Mouse (Mus musculus) ES-Bruce4 (cell line): Measurements from ENCODE around the gene Fryl. TPM values are rescaled to one million over a fixed set of nuclear protein-coding genes. Genes with fewer than 3 reads are reported as not detected.

Experiments
- H3K27ac ChIP-seq: 2 replicates; pipeline ENCODE4 v1.5.1; 2012; ENCODE audit warnings: low read length, inconsistent platforms; ENCODE audit not compliant: insufficient read depth
- H3K27me3 ChIP-seq: 2 replicates; pipeline ENCODE4 v1.6.1; 2012; ENCODE audit warnings: mild to moderate bottlenecking, low read length, inconsistent platforms; ENCODE audit not compliant: control insufficient read depth, poor library complexity, insufficient read depth, severe bottlenecking
- H3K36me3 ChIP-seq: 2 replicates; pipeline ENCODE4 v1.6.1; 2012; ENCODE audit warnings: inconsistent platforms, mild to moderate bottlenecking, low read length, moderate library complexity; ENCODE audit not compliant: control insufficient read depth, poor library complexity, insufficient read depth, severe bottlenecking
- H3K4me1 ChIP-seq: one replicate; pipeline ENCODE4 v1.8.1; 2011; ENCODE audit warnings: low read length; ENCODE audit not compliant: control insufficient read depth, insufficient read depth
- H3K4me3 ChIP-seq: 2 replicates; pipeline ENCODE4 v1.5.1; 2011; ENCODE audit warnings: low read depth, mild to moderate bottlenecking, low read length
- H3K9ac ChIP-seq: 2 replicates; pipeline ENCODE4 v1.6.1; 2012; ENCODE audit warnings: low read depth, mild to moderate bottlenecking, inconsistent platforms; ENCODE audit not compliant: poor library complexity, severe bottlenecking
- H3K9me3 ChIP-seq: replicated peaks from 2 replicates; pipeline ENCODE4 v1.6.1; 2012; ENCODE audit warnings: mild to moderate bottlenecking, low read length, inconsistent platforms; ENCODE audit not compliant: control insufficient read depth, poor library complexity, insufficient read depth, severe bottlenecking
- CTCF ChIP-seq: IDR thresholded peaks from one replicate; pipeline ENCODE4 v1.8.1; 2011; ENCODE audit warnings: low read depth, low read length
- EP300 ChIP-seq: IDR thresholded peaks from 2 replicates; pipeline ENCODE4 v1.6.1; 2011; ENCODE audit warnings: low read depth, low read length; ENCODE audit not compliant: insufficient read depth
- POLR2A ChIP-seq: IDR thresholded peaks from one replicate; pipeline ENCODE4 v1.8.1; 2011; ENCODE audit warnings: low read length; ENCODE audit not compliant: insufficient read depth
- polyA plus RNA-seq: library from polyadenylated mRNA; stranded (reverse); fragments of >200 nt; gene quantifications from 2 replicates; pipeline ENCODE4 v1.2.4, GENCODE M21; 2011; ENCODE audit warnings: low read depth; ENCODE audit not compliant: missing spikeins, insufficient read depth, insufficient read length

The Fryl gene
- polyA plus RNA-seq, 1 experiment, result 94.8 TPM

- Histone ChIP-seq H3K27ac (no peak overlapping the region), H3K36me3 (no peaks in the 10 kb centered on the region), H3K9ac (no peak overlapping the region), H3K27me3 (no peaks in the 10 kb centered on the region), H3K4me3 (no peak overlapping the region), H3K4me1 (peaks cover 3% of the 10 kb centered on the region), H3K9me3 (no peaks in the 10 kb centered on the region)
- no peak for TF ChIP-seq POLR2A
- no peak for TF ChIP-seq EP300
- no peak for TF ChIP-seq CTCF
Observed at GRCm38 (mm10) chr5:73240391-73240790, 16.0 kb downstream of the Fryl start.

DNA sequence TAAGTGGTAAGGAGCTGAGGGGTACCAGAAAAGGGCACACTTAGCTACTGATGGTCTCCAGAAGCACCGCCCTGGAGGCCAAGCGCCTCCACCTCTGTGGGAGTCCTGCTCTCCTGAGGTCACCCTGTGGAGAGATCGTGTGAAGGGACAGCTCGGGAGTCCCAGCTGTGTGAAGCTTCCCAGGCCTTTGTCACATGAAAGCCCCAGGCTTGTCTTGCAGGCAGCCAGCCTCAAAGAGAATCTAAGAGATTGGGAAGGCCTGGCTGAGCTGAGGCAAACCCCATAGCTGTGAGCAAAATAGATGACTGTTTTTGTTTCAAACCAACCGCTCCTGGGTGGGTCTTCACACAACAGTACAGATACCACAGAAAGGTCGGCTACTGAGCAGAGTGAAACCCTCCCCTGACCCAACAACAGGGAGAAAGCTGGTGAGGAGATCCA is 19.5 kb downstream of the Fryl start:
- Histone ChIP-seq H3K27me3 (no peaks in the 10 kb centered on the region), H3K4me1 (peaks cover 5% of the 10 kb centered on the region), H3K4me3 (peak overlapping the region; percentile 41; the same call in 1 of the 2 replicates), H3K9me3 (no peaks in the 10 kb centered on the region), H3K27ac (peak overlapping the region; percentile 66), H3K9ac (no peak overlapping the region), H3K36me3 (no peaks in the 10 kb centered on the region)
- TF ChIP-seq EP300 (no peak), CTCF (no peak), POLR2A (no peak)

DNA sequence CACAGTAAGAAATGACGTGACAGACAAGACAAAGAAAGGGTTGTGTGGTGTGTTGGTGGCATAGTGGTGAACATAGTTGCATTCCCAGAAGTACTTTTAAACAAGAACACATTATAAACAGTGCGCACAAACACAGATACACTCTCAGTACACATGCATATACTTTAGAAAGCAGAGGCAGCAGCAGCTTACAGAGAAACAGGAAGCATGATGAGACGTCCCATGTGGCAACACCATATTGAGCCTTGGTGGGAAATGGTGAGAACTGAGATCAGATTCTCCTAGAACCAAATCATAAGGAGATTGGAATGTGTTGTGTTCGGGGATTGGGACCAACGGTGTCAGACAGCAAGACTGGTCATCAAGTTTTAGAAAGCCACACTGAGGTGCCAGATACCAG is 21.2 kb downstream of the Fryl start:
- Histone ChIP-seq H3K4me1 (peaks cover 9% of the 10 kb centered on the region), H3K9me3 (no peaks in the 10 kb centered on the region), H3K4me3 (no peak overlapping the region), H3K36me3 (no peaks in the 10 kb centered on the region), H3K27me3 (no peaks in the 10 kb centered on the region), H3K9ac (no peak overlapping the region), H3K27ac (no peak overlapping the region)
- TF ChIP-seq EP300 (no peak), CTCF (no peak), POLR2A (no peak)

GRCm38 (mm10) chr5:73233018-73233881 is 23.2 kb downstream of the Fryl start:
- no peak overlapping the region for H3K9ac ChIP-seq
- no peak overlapping the region for H3K4me3 ChIP-seq
- TF ChIP-seq POLR2A (no peak), EP300 (no peak), CTCF (no peak)
- no peaks in the 10 kb centered on the region for H3K27me3 ChIP-seq
- H3K27ac ChIP-seq, result no peak overlapping the region
- H3K4me1 ChIP-seq, result peaks cover 13% of the 10 kb centered on the region
- no peaks in the 10 kb centered on the region for H3K36me3 ChIP-seq
- H3K9me3 ChIP-seq, result no peaks in the 10 kb centered on the region

DNA sequence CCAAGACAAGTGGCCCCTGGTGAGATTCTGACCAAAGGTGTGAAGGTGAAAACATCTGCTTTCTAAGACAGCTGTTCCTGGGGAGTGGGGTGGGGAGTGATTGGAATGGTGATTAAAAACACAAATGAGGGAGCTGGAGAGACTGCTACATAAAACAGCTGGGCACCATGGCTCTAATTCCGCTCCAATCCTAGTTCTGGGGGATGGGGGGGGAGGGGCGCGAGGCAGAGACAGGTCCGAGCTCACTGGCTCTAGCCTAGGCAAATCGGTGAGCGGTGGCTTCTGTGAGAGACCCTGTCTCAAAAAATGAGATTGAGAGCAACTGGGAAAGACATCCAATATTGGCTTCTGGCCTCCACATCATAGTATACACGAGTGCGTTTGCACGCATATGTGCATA is 24.2 kb downstream of the Fryl start:
- Histone ChIP-seq H3K27ac (no peak overlapping the region), H3K4me1 (peaks cover 11% of the 10 kb centered on the region), H3K4me3 (no peak overlapping the region), H3K9me3 (no peaks in the 10 kb centered on the region), H3K9ac (no peak overlapping the region), H3K36me3 (no peaks in the 10 kb centered on the region), H3K27me3 (no peaks in the 10 kb centered on the region)
- TF ChIP-seq POLR2A (no peak), CTCF (no peak), EP300 (no peak)

GRCm38 (mm10) chr5:73231835-73232234 is 24.6 kb downstream of the Fryl start:
- Histone ChIP-seq H3K9ac (no peak overlapping the region), H3K36me3 (no peaks in the 10 kb centered on the region), H3K27me3 (no peaks in the 10 kb centered on the region), H3K27ac (no peak overlapping the region), H3K4me3 (no peak overlapping the region), H3K4me1 (peaks cover 11% of the 10 kb centered on the region), H3K9me3 (no peaks in the 10 kb centered on the region)
- TF ChIP-seq EP300, result 0 out of 2 replicates have a peak, but pooled peaks have one; percentile 15
- no peak for TF ChIP-seq POLR2A
